ENCODE assay signal across 8 mouse cellular contexts in genomic region chr12:116071023-116071422, GRCm38 (mm10). TPM values are rescaled to one million over a fixed set of nuclear protein-coding genes. Genes with fewer than 3 reads are reported as not detected.
A peak's percentile ranks its signal among the peaks of the same experiment; 100 is the strongest.
DNase-seq lines count a peak whose midpoint lies in the region; ATAC-seq and TF ChIP-seq lines count a peak whose summit lies in the region.

No protein-coding gene starts in this region.

- peak; percentile 23 for ATAC-seq in heart, embryonic 16.5 days (replicated peaks; ENCODE audit: extremely low read depth, insufficient read depth, low FRiP score)
- peak; percentile 86 for ATAC-seq in midbrain, embryonic 12.5 days (ENCODE audit: low FRiP score, low read depth)
- ATAC-seq in stomach, postnatal 0 days (ENCODE audit: low FRiP score, low TSS enrichment): peak; percentile 88

- H3K9me3 ChIP-seq in heart, embryonic 10.5 days: no peaks in the 10 kb centered on the region
- no peaks in the 10 kb centered on the region for H3K9me3 ChIP-seq in embryonic facial prominence, embryonic 10.5 days
- H3K9me3 ChIP-seq in heart, embryonic 16.5 days (replicated peaks; ENCODE audit: control insufficient read depth, low read length): no peaks in the 10 kb centered on the region
- no peaks in the 10 kb centered on the region for H3K9me3 ChIP-seq in midbrain, embryonic 12.5 days
- H3K9me3 ChIP-seq in stomach, postnatal 0 days (ENCODE audit: control insufficient read depth, low read length): no peaks in the 10 kb centered on the region

- H3K27me3 ChIP-seq in heart, embryonic 10.5 days (ENCODE audit: insufficient read depth, poor library complexity, severe bottlenecking): peaks cover 7% of the 10 kb centered on the region
- H3K27me3 ChIP-seq in embryonic facial prominence, embryonic 10.5 days (replicated peaks; ENCODE audit: low read depth, poor library complexity, severe bottlenecking): peaks cover 13% of the 10 kb centered on the region
- H3K27me3 ChIP-seq in heart, embryonic 16.5 days (ENCODE audit: control insufficient read depth, insufficient read depth, low read length): peaks cover 14% of the 10 kb centered on the region
- peaks cover 7% of the 10 kb centered on the region for H3K27me3 ChIP-seq in midbrain, embryonic 12.5 days
- no peaks in the 10 kb centered on the region for H3K27me3 ChIP-seq in stomach, postnatal 0 days (ENCODE audit: control insufficient read depth, insufficient read depth, low read length)

- intact Hi-C loops in left cerebral cortex, postnatal 36 days (cut with DNase I): loop anchor here (5.0 kb wide), 1 partner anchor 131 kb away; no protein-coding TSS in a partner anchor

- TF ChIP-seq CTCF in stomach, postnatal 0 days (IDR thresholded peaks at IDR 0.05; ENCODE audit: low read depth): peak; percentile 91

- no peaks in the 10 kb centered on the region for H3K4me1 ChIP-seq in heart, embryonic 10.5 days
- H3K4me1 ChIP-seq in embryonic facial prominence, embryonic 10.5 days: no peaks in the 10 kb centered on the region
- H3K4me1 ChIP-seq in heart, embryonic 16.5 days (ENCODE audit: control insufficient read depth, insufficient read depth, low read length): no peaks in the 10 kb centered on the region
- H3K4me1 ChIP-seq in midbrain, embryonic 12.5 days: no peaks in the 10 kb centered on the region
- no peaks in the 10 kb centered on the region for H3K4me1 ChIP-seq in stomach, postnatal 0 days (replicated peaks; ENCODE audit: control insufficient read depth, insufficient read depth)

- no peak overlapping the region for H3K27ac ChIP-seq in heart, embryonic 10.5 days
- H3K27ac ChIP-seq in embryonic facial prominence, embryonic 10.5 days (replicated peaks): no peak overlapping the region
- H3K27ac ChIP-seq in heart, embryonic 16.5 days (ENCODE audit: low read length): no peak overlapping the region
- no peak overlapping the region for H3K27ac ChIP-seq in midbrain, embryonic 12.5 days (replicated peaks)
- no peak overlapping the region for H3K27ac ChIP-seq in stomach, postnatal 0 days (replicated peaks)

- no peak overlapping the region for H3K4me3 ChIP-seq in heart, embryonic 10.5 days
- H3K4me3 ChIP-seq in embryonic facial prominence, embryonic 10.5 days: no peak overlapping the region
- H3K4me3 ChIP-seq in heart, embryonic 16.5 days (ENCODE audit: low read length): no peak overlapping the region
- no peak overlapping the region for H3K4me3 ChIP-seq in midbrain, embryonic 12.5 days
- H3K4me3 ChIP-seq in stomach, postnatal 0 days (ENCODE audit: low read depth, low read length): no peak overlapping the region

- TF ChIP-seq EP300 in stomach, postnatal 0 days (optimal IDR thresholded peaks at IDR 0.05): no peak

- WGBS in heart, embryonic 10.5 days: 23% methylated on average over 3 of the region's 3 CpGs
- 21% methylated on average over 3 of the region's 3 CpGs for WGBS in embryonic facial prominence, embryonic 10.5 days
- 14% methylated on average over 3 of the region's 3 CpGs for WGBS in heart, embryonic 16.5 days
- 24% methylated on average over 3 of the region's 3 CpGs for WGBS in midbrain, embryonic 12.5 days
- 22% methylated on average over 3 of the region's 3 CpGs for WGBS in stomach, postnatal 0 days

- H3K36me3 ChIP-seq in heart, embryonic 10.5 days: no peaks in the 10 kb centered on the region
- H3K36me3 ChIP-seq in embryonic facial prominence, embryonic 10.5 days (replicated peaks): no peaks in the 10 kb centered on the region
- H3K36me3 ChIP-seq in heart, embryonic 16.5 days (ENCODE audit: control insufficient read depth, insufficient read depth): no peaks in the 10 kb centered on the region
- H3K36me3 ChIP-seq in midbrain, embryonic 12.5 days: no peaks in the 10 kb centered on the region
- H3K36me3 ChIP-seq in stomach, postnatal 0 days (ENCODE audit: control insufficient read depth, insufficient read depth, low read length): no peaks in the 10 kb centered on the region

- DNase-seq in heart, adult 11 months: peak; percentile 92
- DNase-seq in heart, embryonic 10.5 days (ENCODE audit: low spot score): no peak
- peak; percentile 55 for DNase-seq in adrenal gland, postnatal 10 days
- DNase-seq in embryonic facial prominence, embryonic 10.5 days (ENCODE audit: low spot score): peak; percentile 69
- DNase-seq in left cerebral cortex, postnatal 36 days (ENCODE audit: low spot score in 2 of 2): peak; percentile 23 to 32
- DNase-seq in stomach, postnatal 0 days (ENCODE audit: low spot score): peak; percentile 66

- H3K4me2 ChIP-seq in heart, embryonic 16.5 days (ENCODE audit: low read depth, low read length): no peak overlapping the region
- no peak overlapping the region for H3K4me2 ChIP-seq in midbrain, embryonic 12.5 days (replicated peaks)
- no peak overlapping the region for H3K4me2 ChIP-seq in stomach, postnatal 0 days (replicated peaks; ENCODE audit: low read depth)

- no peak overlapping the region for H3K9ac ChIP-seq in heart, embryonic 16.5 days (ENCODE audit: low read length)
- no peak overlapping the region for H3K9ac ChIP-seq in midbrain, embryonic 12.5 days (replicated peaks)
- no peak overlapping the region for H3K9ac ChIP-seq in stomach, postnatal 0 days (ENCODE audit: low read length)

RNA-seq across cellular contexts. Expression of gene Vipr2, which starts 6.5 kb away (rescaled TPM):
- 0.55 and 1.8 TPM in 2 replicates for polyA plus RNA-seq in heart, embryonic 10.5 days (2016; fragmentation: Nextera tagmentation; extraction: Ambion mirVana)
- total RNA-seq in adrenal gland, postnatal 10 days (2021): under 1 TPM; 0.67 to 0.78 TPM
- 1.7 and 2.2 TPM in 2 replicates for polyA plus RNA-seq in embryonic facial prominence, embryonic 10.5 days (2016; fragmentation: Nextera tagmentation; extraction: Ambion mirVana)
- polyA plus RNA-seq in heart, embryonic 16.5 days (2015; fragmentation: Nextera tagmentation; extraction: Ambion mirVana): 0.55 and 0.64 TPM in 2 replicates
- total RNA-seq in left cerebral cortex, postnatal 36 days (2021): 1 to 10 TPM in 1 of 2 experiments, under 1 TPM in 1; 0.86 to 1.7 TPM
- 2.3 and 3.6 TPM in 2 replicates for polyA plus RNA-seq in midbrain, embryonic 12.5 days (2016; fragmentation: Nextera tagmentation; extraction: Ambion mirVana)
- 4.3 and 6.3 TPM in 2 replicates for polyA plus RNA-seq in stomach, postnatal 0 days (2015; fragmentation: Nextera tagmentation; extraction: Ambion mirVana)

RNA-seq across cellular contexts. Expression of gene Zfp386, which starts 23.5 kb away (rescaled TPM):
- polyA plus RNA-seq in heart, embryonic 10.5 days (2016; fragmentation: Nextera tagmentation; extraction: Ambion mirVana): 32.0 and 37.4 TPM in 2 replicates
- total RNA-seq in adrenal gland, postnatal 10 days (2021): 10 to 100 TPM; 33.8 to 49.5 TPM
- 61.0 and 65.0 TPM in 2 replicates for polyA plus RNA-seq in embryonic facial prominence, embryonic 10.5 days (2016; fragmentation: Nextera tagmentation; extraction: Ambion mirVana)
- polyA plus RNA-seq in heart, embryonic 16.5 days (2015; fragmentation: Nextera tagmentation; extraction: Ambion mirVana): 27.6 and 32.2 TPM in 2 replicates
- total RNA-seq in left cerebral cortex, postnatal 36 days (2021): 10 to 100 TPM; 22.8 to 39.8 TPM
- polyA plus RNA-seq in midbrain, embryonic 12.5 days (2016; fragmentation: Nextera tagmentation; extraction: Ambion mirVana): 70.4 and 72.8 TPM in 2 replicates
- polyA plus RNA-seq in stomach, postnatal 0 days (2015; fragmentation: Nextera tagmentation; extraction: Ambion mirVana): 20.9 and 21.1 TPM in 2 replicates

Comparison
In these comparisons a context has a peak if more than half of its experiments do, and no peak if none do; other contexts are left out.
1. ATAC-seq: peak in every context shown above with its lines; median percentile 88 in stomach, postnatal 0 days; 86 in midbrain, embryonic 12.5 days; 23 in heart, embryonic 16.5 days.